Mouse (Mus musculus): Measurements from ENCODE around the gene Axin1. TPM values are rescaled to one million over a fixed set of nuclear protein-coding genes. Genes with fewer than 3 reads are reported as not detected.
A peak's percentile ranks its signal among the peaks of the same experiment; 100 is the strongest.

The Axin1 gene
- total RNA-seq, 2 experiments from 2014 or later = 24.3 to 25.2 TPM

DNA sequence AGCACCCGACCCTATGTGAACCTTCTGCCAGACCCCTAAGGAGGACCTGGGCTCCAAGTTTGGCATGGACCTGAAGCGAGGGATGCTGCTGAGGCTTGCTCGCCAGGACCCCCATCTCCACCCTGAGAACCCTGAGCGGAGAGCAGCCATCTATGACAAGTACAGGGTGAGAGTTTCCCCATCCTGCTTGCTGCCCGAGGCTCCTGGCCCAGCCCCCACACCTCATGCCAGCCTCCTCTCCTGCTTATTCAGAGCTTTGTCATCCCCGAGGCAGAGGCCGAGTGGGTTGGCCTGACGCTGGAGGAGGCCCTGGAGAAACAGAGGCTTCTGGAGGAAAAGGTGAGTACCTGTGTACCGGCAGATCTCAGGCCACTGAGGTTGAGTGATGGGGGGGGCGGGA lies 13.3 kb upstream of the Axin1 start:
- no peak overlapping the region for H3K27ac ChIP-seq
- no peak for TF ChIP-seq CTCF (conservative IDR thresholded peaks at IDR 0.05)
- H3K4me3 ChIP-seq = no peak overlapping the region
- DNase-seq (ENCODE audit: low spot score in 2 of 2) = no peak

DNA sequence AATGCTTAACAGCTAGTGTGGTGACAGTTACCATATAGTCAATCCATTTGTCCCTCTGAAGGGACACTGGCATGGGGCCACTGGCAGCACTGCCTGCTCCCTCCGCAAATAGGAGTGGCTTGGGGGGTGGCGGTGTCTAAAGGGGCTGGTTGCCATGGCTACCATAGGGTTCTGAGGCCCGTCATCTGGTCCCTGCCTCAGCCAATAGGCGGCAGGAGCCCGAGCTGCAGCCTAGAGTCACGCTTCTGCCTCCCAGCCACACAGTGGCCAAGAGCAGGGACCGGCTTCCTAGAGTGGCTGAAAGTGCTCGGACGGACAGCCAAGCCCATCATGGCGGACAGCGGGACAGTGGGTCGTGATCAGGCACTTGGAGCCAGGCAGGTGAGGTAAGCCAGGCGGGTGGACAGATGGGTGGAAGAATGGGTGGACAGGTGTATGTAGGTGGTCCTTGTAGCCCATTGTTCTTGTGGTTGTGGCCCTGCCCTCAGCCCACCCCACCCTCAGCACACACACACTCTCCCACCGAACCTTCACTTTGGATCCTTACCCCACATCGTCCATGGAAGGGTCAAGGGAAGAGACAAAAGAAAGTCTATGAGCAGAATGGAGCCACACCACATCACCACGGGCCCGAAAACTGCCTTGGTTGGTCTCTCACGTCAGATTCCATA lies 7.3 kb upstream of the Axin1 start:
- Histone ChIP-seq H3K4me3 (no peak overlapping the region), H3K27ac (no peak overlapping the region)
- no peak for DNase-seq (ENCODE audit: low spot score in 2 of 2)
- TF ChIP-seq CTCF (conservative IDR thresholded peaks at IDR 0.05) = no peak

DNA sequence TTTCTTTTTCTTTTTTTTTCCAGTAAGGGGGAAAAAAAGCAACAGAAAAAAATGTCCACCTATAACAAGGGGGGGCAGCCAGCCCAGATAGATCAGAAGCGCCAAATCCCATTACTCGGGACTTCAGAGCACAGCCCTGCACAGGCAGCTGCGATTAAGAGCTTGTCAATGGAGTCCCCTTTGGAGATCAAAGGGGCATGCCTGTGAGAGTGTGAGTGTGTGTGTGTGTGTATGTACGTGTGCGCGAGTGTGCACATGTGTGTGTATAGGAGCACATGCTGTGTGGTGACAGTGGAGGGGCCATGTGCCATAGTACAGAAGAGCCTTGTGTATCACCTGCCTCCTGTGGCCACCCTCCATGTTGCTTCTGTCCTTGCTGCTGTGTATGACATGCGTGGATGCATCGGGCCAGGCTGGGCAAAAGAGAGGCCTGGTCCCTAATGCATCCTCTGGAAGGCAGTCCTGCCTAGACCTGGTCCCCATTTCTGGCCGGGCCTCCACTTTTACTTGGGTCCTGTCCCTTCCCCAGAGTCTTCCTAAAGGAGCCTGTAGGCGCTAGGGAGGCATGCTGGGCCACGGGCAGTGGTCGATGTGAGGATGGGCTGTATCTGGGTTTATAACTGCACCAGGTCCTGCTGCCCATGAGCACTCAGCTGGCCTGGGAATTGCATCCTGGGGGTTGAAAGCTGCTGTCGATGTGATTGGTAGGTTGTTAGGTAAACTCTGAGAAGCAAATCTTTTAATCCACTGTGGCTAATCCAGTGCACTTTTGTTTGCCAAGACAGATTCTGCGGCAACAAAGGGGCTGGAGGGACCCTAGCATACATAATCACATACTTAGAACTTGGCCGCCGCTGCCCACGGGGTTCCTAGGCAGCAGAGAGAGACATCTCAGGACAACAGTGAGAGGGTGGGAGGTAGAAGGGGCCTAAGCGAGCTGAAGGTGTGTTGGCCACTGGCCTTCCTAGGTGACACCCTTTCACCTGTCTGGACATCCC lies 6.3 kb upstream of the Axin1 start:
- no peak for TF ChIP-seq CTCF (conservative IDR thresholded peaks at IDR 0.05)
- no peak for DNase-seq (ENCODE audit: low spot score in 2 of 2)
- H3K4me3 ChIP-seq = no peak overlapping the region
- H3K27ac ChIP-seq = no peak overlapping the region

DNA sequence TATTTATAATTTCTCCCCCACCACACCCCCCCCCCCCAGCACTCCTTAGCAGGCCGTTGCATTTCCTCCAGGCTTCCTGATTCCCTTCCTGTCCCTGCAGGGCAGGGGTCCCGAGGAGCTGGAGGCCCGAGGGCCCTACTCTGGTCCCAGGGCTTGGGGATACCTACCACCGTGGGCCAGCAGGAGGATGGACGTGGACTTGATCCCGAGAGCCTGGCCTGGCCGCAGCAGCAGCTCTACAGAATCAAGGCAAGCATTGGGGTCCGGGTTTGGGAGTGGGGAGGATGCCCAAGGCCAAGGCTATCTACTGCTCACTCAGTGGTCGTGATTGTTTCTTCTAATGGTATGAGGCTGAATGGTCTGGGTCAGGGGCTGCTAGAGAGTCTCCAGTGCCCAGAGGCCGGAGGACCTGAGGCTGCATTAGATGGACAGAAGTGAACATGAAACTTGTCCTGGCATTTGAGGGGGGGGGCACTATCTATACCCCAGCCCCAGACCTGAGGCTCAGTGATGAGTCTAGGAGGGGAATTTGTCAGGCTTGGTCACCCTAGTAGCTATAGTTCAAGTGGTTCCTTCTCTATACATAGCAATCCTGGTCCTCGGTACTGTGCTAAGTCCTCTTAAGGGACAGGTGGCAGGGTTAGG lies 1.3 kb upstream of the Axin1 start:
- Histone ChIP-seq H3K27ac (no peak overlapping the region), H3K4me3 (no peak overlapping the region)
- no peak for TF ChIP-seq CTCF (conservative IDR thresholded peaks at IDR 0.05)
- DNase-seq (ENCODE audit: low spot score in 2 of 2) = no peak

DNA sequence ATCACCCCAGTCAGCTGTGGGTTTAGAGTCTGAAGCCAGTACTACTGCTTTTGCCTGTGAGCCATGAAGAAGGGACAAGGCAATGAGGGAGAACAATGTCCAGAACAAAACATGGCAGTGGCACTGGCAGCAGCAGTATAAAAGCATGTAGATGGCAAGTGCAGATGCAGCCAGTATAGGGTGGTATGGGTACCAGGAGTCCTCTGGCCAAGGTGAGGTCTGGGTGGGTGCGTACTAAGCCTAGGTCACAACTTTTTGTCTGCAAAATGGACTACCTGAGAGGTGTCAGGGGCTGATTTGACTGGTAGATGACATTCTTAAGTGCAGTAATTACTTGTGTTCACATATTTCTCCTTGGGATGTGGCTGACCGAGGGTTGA lies 747 bp upstream of the Axin1 start:
- DNase-seq (ENCODE audit: low spot score in 2 of 2) = no peak
- Histone ChIP-seq H3K4me3 (peak overlapping the region; percentile 79), H3K27ac (peak overlapping the region; percentile 88)
- TF ChIP-seq CTCF (conservative IDR thresholded peaks at IDR 0.05) = no peak

DNA sequence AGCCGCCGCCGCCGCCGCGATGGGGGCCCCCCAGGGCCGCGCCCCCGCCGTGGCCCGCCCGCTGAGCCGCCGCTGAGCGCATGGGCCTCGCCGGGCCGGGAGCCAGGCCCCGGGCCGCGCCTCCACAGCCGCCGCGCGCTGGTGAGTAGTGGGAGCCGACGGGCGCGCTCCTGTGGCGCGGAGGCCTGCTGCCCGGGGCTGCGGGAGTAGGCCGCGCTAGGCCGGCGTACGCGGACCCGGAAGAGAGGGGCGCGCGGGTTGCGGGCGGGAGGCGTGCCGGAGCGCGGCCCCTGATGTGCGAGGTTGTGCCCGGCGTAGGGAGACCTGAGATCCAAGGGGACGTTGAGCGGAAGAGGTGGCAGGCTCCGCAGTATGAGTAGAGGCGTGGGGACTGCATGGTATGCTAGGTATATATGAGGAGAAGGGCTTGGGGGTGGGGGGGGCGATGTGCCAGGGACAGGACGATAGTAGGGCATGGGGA lies 453 bp downstream of the Axin1 start:
- peak overlapping the region; percentile 79 for H3K4me3 ChIP-seq
- H3K27ac ChIP-seq = peak overlapping the region; percentile 88
- no peak for TF ChIP-seq CTCF (conservative IDR thresholded peaks at IDR 0.05)
- peak in 1 of 2 experiments; percentile 39 for DNase-seq (ENCODE audit: low spot score in 2 of 2)

DNA sequence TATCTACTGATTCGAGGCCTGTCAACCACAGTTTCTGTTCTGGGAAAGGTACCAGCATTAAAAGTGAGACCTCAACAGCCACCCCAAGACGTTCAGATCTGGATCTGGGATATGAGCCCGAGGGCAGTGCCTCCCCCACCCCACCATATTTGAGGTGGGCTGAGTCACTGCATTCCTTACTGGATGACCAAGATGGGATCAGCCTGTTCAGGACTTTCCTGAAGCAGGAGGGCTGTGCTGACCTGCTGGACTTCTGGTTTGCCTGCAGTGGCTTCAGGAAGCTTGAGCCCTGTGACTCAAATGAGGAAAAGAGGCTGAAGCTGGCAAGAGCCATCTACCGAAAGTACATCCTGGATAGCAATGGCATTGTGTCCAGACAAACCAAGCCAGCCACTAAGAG lies 4.3 kb downstream of the Axin1 start:
- no peak for DNase-seq (ENCODE audit: low spot score in 2 of 2)
- Histone ChIP-seq H3K4me3 (no peak overlapping the region), H3K27ac (no peak overlapping the region)
- no peak for TF ChIP-seq CTCF (conservative IDR thresholded peaks at IDR 0.05)

DNA sequence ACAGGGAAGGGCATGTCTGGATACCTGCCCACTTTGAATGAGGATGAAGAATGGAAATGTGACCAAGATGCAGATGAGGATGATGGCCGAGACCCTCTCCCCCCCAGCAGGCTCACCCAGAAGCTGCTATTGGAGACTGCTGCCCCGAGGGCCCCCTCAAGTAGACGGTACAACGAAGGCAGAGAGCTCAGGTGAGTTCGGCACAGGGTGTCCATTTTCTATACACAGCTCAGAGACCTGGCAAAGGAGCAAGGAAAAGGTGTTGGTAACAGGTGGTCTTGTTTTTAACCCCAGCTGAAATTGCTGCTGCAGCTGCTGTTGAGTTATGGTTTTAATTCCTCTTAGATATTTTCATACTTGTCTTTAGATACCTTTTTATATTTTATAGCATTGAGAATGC lies 4.9 kb downstream of the Axin1 start:
- no peak for TF ChIP-seq CTCF (conservative IDR thresholded peaks at IDR 0.05)
- Histone ChIP-seq H3K4me3 (no peak overlapping the region), H3K27ac (no peak overlapping the region)
- DNase-seq (ENCODE audit: low spot score in 2 of 2) = no peak

DNA sequence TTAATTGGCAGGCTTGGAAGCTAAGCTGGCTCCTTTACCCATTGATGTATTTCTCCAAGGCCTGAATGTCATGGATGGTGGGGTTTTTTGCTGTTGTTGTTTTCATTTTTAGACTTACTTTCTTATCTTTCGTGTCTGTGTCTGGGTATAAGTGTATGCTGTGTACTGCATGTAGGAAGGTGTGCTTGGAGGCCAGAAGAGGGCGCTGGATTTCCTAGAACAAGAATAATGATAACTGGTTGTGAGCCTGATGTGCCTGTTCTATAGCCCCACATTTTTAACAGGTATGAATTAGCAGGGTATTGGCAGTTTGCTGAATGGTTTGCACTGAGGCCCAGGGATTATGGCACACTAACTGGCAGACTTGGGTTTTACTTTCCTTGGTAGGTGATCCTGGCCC lies 10.6 kb downstream of the Axin1 start:
- no peak for DNase-seq (ENCODE audit: low spot score in 2 of 2)
- peak; percentile 12; the same call in 1 of the 2 replicates for TF ChIP-seq CTCF (conservative IDR thresholded peaks at IDR 0.05)
- Histone ChIP-seq H3K4me3 (no peak overlapping the region), H3K27ac (no peak overlapping the region)

DNA sequence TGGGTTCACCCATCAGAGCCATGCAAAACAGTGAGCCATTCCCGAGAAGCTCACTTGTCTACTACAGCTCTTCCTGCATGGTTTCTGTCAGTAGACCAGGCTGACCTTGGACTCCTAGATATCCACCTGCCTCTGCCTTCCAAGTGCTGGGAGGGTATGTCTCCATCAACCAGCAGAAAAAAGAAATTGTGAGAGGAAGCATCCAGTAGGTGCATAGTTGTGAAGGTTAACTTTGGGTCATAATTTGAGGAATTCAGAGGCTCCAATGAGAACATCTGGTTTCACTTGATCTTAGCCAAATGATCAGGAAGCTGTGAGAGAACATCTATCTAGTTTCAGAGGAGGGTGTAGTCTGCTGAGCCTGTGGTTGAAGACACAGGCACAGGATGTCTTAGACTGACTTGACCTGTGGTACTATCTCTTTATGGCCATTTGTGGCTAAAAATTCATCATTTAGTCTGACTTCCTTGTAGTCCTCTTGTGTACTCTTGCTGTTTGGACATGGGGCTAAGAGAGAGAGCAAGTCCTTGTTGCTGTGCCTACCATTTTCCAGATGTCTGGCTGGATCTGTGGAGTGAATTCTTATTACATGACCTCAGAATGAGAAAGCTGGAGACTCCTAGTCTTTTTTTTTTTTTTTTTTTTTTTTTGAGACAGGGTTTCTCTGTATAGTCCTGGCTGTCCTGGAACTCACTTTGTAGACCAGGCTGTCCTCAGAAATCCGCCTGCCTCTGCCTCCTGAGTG lies 13.6 kb downstream of the Axin1 start:
- TF ChIP-seq CTCF (conservative IDR thresholded peaks at IDR 0.05) = no peak
- no peak overlapping the region for H3K4me3 ChIP-seq
- no peak for DNase-seq (ENCODE audit: low spot score in 2 of 2)
- H3K27ac ChIP-seq = no peak overlapping the region

DNA sequence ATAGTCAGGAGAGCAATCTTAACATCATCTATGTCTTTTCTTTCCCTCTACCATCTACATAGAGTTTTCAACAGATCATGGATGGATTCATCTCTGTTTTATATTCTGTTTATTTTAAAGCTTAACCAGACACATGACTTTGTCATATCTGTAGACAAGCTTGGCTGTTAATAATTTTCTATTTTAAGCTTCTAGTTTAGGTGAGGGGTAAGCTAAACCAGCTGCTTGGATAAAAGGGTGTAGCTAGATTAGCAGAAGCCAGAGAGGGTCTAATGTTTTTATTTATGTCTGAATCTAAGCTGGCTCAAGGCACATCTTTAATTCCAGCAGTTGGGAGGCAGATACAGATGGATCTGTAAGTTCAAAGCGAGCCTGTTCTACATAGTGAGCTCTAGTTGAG lies 24.2 kb downstream of the Axin1 start:
- H3K27ac ChIP-seq = no peak overlapping the region
- TF ChIP-seq CTCF (conservative IDR thresholded peaks at IDR 0.05) = no peak
- no peak for DNase-seq (ENCODE audit: low spot score in 2 of 2)
- no peak overlapping the region for H3K4me3 ChIP-seq

DNA sequence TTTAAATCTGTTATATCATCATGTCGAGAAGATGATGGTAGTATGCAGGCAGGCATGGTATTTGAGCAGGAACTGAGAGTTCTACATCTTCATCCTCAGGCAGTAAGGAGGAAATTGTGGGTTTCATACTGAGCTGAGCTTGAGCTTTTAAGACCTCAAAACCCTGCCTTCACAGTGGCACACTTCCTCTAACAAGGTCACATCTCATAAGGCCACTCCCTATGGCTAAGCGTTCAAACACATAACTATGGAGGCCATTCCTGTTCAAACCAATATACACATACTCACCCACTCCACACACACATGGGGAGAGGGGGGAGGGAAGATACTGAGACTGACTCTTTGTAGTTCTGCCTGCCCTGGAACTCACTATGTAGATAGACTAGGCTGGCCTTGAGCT lies 29.6 kb downstream of the Axin1 start:
- no peak overlapping the region for H3K27ac ChIP-seq
- no peak for DNase-seq (ENCODE audit: low spot score in 2 of 2)
- no peak overlapping the region for H3K4me3 ChIP-seq
- TF ChIP-seq CTCF (conservative IDR thresholded peaks at IDR 0.05) = no peak

All from layer of hippocampus, adult 2 months (tissue).